Mouse (Mus musculus) kidney, adult 2 months (tissue): ENCODE data around the gene Mettl21a. TPM values are rescaled to one million over a fixed set of nuclear protein-coding genes. Genes with fewer than 3 reads are reported as not detected.
"Not testable (repeated sequence)": the region's sequence is repeated elsewhere in the genome, so short reads cannot be mapped to it uniquely, and the experiment has no call there.

Experiments
- DNase-seq: peaks from one replicate; pipeline ENCODE4 v3.0.0; 2021
- H3K27ac ChIP-seq: fragments of 200-500 bp; 2 replicates; pipeline ENCODE4 v1.5.1; 2012; ENCODE audit warnings: low read depth, low read length, control low read depth, inconsistent platforms; ENCODE audit not compliant: insufficient read depth
- H3K27me3 ChIP-seq: fragments of 200-500 bp; replicated peaks from 2 replicates; pipeline ENCODE4 v1.6.1; 2012; ENCODE audit warnings: mild to moderate bottlenecking, moderate library complexity, low read length, inconsistent platforms; ENCODE audit not compliant: control insufficient read depth, insufficient read depth
- H3K36me3 ChIP-seq: fragments of 200-500 bp; 2 replicates; pipeline ENCODE4 v1.6.1; 2012; ENCODE audit warnings: mild to moderate bottlenecking, moderate library complexity, low read length, inconsistent platforms; ENCODE audit not compliant: control insufficient read depth, insufficient read depth
- H3K4me1 ChIP-seq: fragments of 200-500 bp; 2 replicates; pipeline ENCODE4 v1.6.1; 2011; ENCODE audit warnings: low read length; ENCODE audit not compliant: control insufficient read depth, insufficient read depth
- H3K4me3 ChIP-seq: fragments of 200-500 bp; 2 replicates; pipeline ENCODE4 v1.5.1; 2011; ENCODE audit warnings: mild to moderate bottlenecking, low read depth, low read length, control low read depth; ENCODE audit not compliant: insufficient read depth
- CTCF ChIP-seq: fragments of 200-500 bp; conservative IDR thresholded peaks from 2 replicates; pipeline ENCODE4 v1.5.1; 2011; ENCODE audit warnings: low read depth, mild to moderate bottlenecking, control low read depth, low read length, moderate library complexity, mixed read lengths; ENCODE audit not compliant: insufficient read depth, insufficient read length
- POLR2A ChIP-seq: fragments of 200-500 bp; IDR thresholded peaks from one replicate; pipeline ENCODE4 v1.6.1; 2011; ENCODE audit warnings: low read depth, low read length, control low read depth
- WGBS: fragments of 180-500 bp; shearing (Covaris S2); methylation state at CpG from one replicate; pipeline ENCODE4 v1.1.7; 2018; 5-methylcytosine and 5-hydroxymethylcytosine counted together
- polyA plus RNA-seq: library from polyadenylated mRNA; depleted of rRNA; stranded (reverse); fragments of >200 nt; gene quantifications from 2 replicates; pipeline ENCODE4 v1.2.3, GENCODE M21; 2012; rRNA removed

Mettl21a gene
- polyA plus RNA-seq, 1 experiment = 9.6 TPM

GRCm38 (mm10) chr1:64578801-64579200, 38.2 kb downstream of the Mettl21a start:
- WGBS = 93% methylated on average over 3 of the region's 3 CpGs
- TF ChIP-seq POLR2A (no peak), CTCF (no peak)
- H3K27ac ChIP-seq = no peak overlapping the region
- DNase-seq = no peak
- peaks cover 2% of the 10 kb centered on the region for H3K36me3 ChIP-seq
- H3K4me1 ChIP-seq = no peaks in the 10 kb centered on the region
- no peaks in the 10 kb centered on the region for H3K27me3 ChIP-seq
- no peak overlapping the region for H3K4me3 ChIP-seq

GRCm38 (mm10) chr1:64577911-64578310, 39.1 kb downstream of the Mettl21a start:
- not testable (repeated sequence) for H3K4me1 ChIP-seq, DNase-seq, H3K27me3 ChIP-seq, H3K4me3 ChIP-seq, H3K27ac ChIP-seq, H3K36me3 ChIP-seq
- WGBS = 43% methylated on average over 9 of the region's 9 CpGs

- Histone ChIP-seq H3K4me3 (no peak overlapping the region), H3K27me3 (no peaks in the 10 kb centered on the region), H3K27ac (no peak overlapping the region), H3K36me3 (peaks cover 2% of the 10 kb centered on the region), H3K4me1 (no peaks in the 10 kb centered on the region)
- WGBS = 92% methylated on average over 2 of the region's 2 CpGs
- TF ChIP-seq CTCF (no peak), POLR2A (no peak)
- no peak for DNase-seq
Observed at GRCm38 (mm10) chr1:64576732-64577131, 40.3 kb downstream of the Mettl21a start.

- Histone ChIP-seq H3K36me3 (peaks cover 2% of the 10 kb centered on the region), H3K27ac (no peak overlapping the region), H3K4me3 (no peak overlapping the region), H3K4me1 (no peaks in the 10 kb centered on the region), H3K27me3 (no peaks in the 10 kb centered on the region)
- no peak for DNase-seq
- TF ChIP-seq CTCF (no peak), POLR2A (no peak)
- 93% methylated on average over 7 of the region's 7 CpGs for WGBS
Observed at GRCm38 (mm10) chr1:64576022-64576421, 41.0 kb downstream of the Mettl21a start.

- H3K4me3 ChIP-seq = no peak overlapping the region
- DNase-seq = no peak
Observed at GRCm38 (mm10) chr1:64568206-64568605, 48.8 kb downstream of the Mettl21a start.

GRCm38 (mm10) chr1:64560105-64560504, 56.9 kb downstream of the Mettl21a start:
- Histone ChIP-seq H3K4me1 (no peaks in the 10 kb centered on the region), H3K27me3 (no peaks in the 10 kb centered on the region), H3K27ac (no peak overlapping the region), H3K4me3 (no peak overlapping the region), H3K36me3 (no peaks in the 10 kb centered on the region; the same call in 1 of the 2 replicates)
- DNase-seq = no peak
- WGBS = 87% methylated on average over 3 of the region's 3 CpGs
- TF ChIP-seq POLR2A (no peak), CTCF (no peak)

More at GRCm38 (mm10) chr1:64568206-64568605, 48.8 kb downstream of the Mettl21a start:
- peaks cover 4% of the 10 kb centered on the region for H3K36me3 ChIP-seq
- no peak overlapping the region for H3K27ac ChIP-seq
- H3K27me3 ChIP-seq = no peaks in the 10 kb centered on the region
- TF ChIP-seq POLR2A (no peak), CTCF (no peak)
- H3K4me1 ChIP-seq = no peaks in the 10 kb centered on the region

Other genes with a start within 250 kb of the Mettl21a start
- gene Creb1, start 84.6 kb downstream of the Mettl21a start, polyA plus RNA-seq = 12.5 and 13.3 TPM in 2 replicates
- gene Ccnyl1, start 73.2 kb upstream of the Mettl21a start, polyA plus RNA-seq = 17.0 and 18.7 TPM in 2 replicates
- gene Fzd5, start 120.5 kb upstream of the Mettl21a start, polyA plus RNA-seq = 9.7 and 13.8 TPM in 2 replicates